Mouse (Mus musculus) bone marrow, adult 2 months (tissue): ENCODE results near the gene Zfp655. TPM values are rescaled to one million over a fixed set of nuclear protein-coding genes. Genes with fewer than 3 reads are reported as not detected.
"Not testable (repeated sequence)": the region's sequence is repeated elsewhere in the genome, so short reads cannot be mapped to it uniquely, and the experiment has no call there.

Experiments
- H3K27ac ChIP-seq: fragments of 200-500 bp; 2 replicates; pipeline ENCODE4 v1.5.1; 2012; ENCODE audit warnings: low read depth, mild to moderate bottlenecking, control low read depth, inconsistent platforms, low read length; ENCODE audit not compliant: control insufficient read depth, poor library complexity, insufficient read depth
- H3K4me1 ChIP-seq: fragments of 200-500 bp; 2 replicates; pipeline ENCODE4 v1.6.1; 2011; ENCODE audit warnings: low read length; ENCODE audit not compliant: control insufficient read depth, insufficient read depth
- H3K4me3 ChIP-seq: fragments of 200-500 bp; replicated peaks from 2 replicates; pipeline ENCODE3; 2011; ENCODE audit warnings: mild to moderate bottlenecking, low read depth, low read length, control low read depth; ENCODE audit not compliant: control insufficient read depth
- CTCF ChIP-seq: fragments of 200-500 bp; IDR thresholded peaks from 2 replicates; pipeline ENCODE4 v1.5.1; 2011; ENCODE audit warnings: low read length, control low read depth; ENCODE audit not compliant: control insufficient read depth, insufficient read depth
- POLR2A ChIP-seq: fragments of 200-500 bp; IDR thresholded peaks from 2 replicates; pipeline ENCODE4 v1.6.1; 2011; ENCODE audit warnings: low read depth, mild to moderate bottlenecking, control low read depth, low read length, borderline replicate concordance; ENCODE audit not compliant: control insufficient read depth
- WGBS: fragments of 180-500 bp; shearing (Covaris S2); methylation state at CpG from one replicate; pipeline ENCODE4 v1.1.7; 2018; 5-methylcytosine and 5-hydroxymethylcytosine counted together
- polyA plus RNA-seq: library from polyadenylated mRNA; stranded (reverse); fragments of >200 nt; gene quantifications from 2 replicates; pipeline ENCODE4 v1.2.4, GENCODE M21; 2011; ENCODE audit warnings: low replicate concordance; ENCODE audit not compliant: missing spikeins, insufficient read depth, insufficient read length

Zfp655 gene
- polyA plus RNA-seq, 1 experiment: 19.8 TPM

GRCm38 (mm10) chr5:145217746-145218145, 13.8 kb upstream of the Zfp655 start:
- Histone ChIP-seq H3K27ac (no peak overlapping the region), H3K4me1 (no peaks in the 10 kb centered on the region), H3K4me3 (no peak overlapping the region)
- no peak for TF ChIP-seq CTCF
- no peak for TF ChIP-seq POLR2A
- WGBS: 84% methylated on average over 6 of the region's 6 CpGs

GRCm38 (mm10) chr5:145218206-145218605, 13.3 kb upstream of the Zfp655 start:
- Histone ChIP-seq H3K27ac (no peak overlapping the region), H3K4me3 (no peak overlapping the region), H3K4me1 (no peaks in the 10 kb centered on the region)
- 95% methylated on average over 21 of the region's 21 CpGs for WGBS
- TF ChIP-seq POLR2A (no peak), CTCF (no peak)

- Histone ChIP-seq H3K4me1 (no peaks in the 10 kb centered on the region), H3K4me3 (no peak overlapping the region), H3K27ac (no peak overlapping the region)
- WGBS: 93% methylated on average over 20 of the region's 20 CpGs
- TF ChIP-seq POLR2A (no peak), CTCF (no peak)
These were observed 12.8 kb upstream of the Zfp655 start for GRCm38 (mm10) chr5:145218671-145219070.

- H3K4me1 ChIP-seq: no peaks in the 10 kb centered on the region
- no peak for TF ChIP-seq POLR2A
- TF ChIP-seq CTCF: no peak
- WGBS: 93% methylated on average over 8 of the region's 8 CpGs
- H3K27ac ChIP-seq: no peak overlapping the region
- H3K4me3 ChIP-seq: no peak overlapping the region
These were observed 11.5 kb upstream of the Zfp655 start for GRCm38 (mm10) chr5:145219981-145220380.

GRCm38 (mm10) chr5:145222840-145223239, 8.7 kb upstream of the Zfp655 start:
- no peak for TF ChIP-seq CTCF
- no peak for TF ChIP-seq POLR2A
- 95% methylated on average over 5 of the region's 5 CpGs for WGBS
- H3K27ac ChIP-seq: no peak overlapping the region
- H3K4me3 ChIP-seq: no peak overlapping the region
- no peaks in the 10 kb centered on the region for H3K4me1 ChIP-seq

GRCm38 (mm10) chr5:145223395-145223794, 8.1 kb upstream of the Zfp655 start:
- TF ChIP-seq POLR2A: no peak
- TF ChIP-seq CTCF: no peak
- WGBS: 86% methylated on average over 12 of the region's 12 CpGs
- no peaks in the 10 kb centered on the region for H3K4me1 ChIP-seq
- no peak overlapping the region for H3K27ac ChIP-seq
- no peak overlapping the region for H3K4me3 ChIP-seq

- WGBS: 50% methylated on average over 2 of the region's 2 CpGs
- TF ChIP-seq CTCF (no peak), POLR2A (no peak)
- Histone ChIP-seq H3K4me3 (no peak overlapping the region), H3K4me1 (no peaks in the 10 kb centered on the region), H3K27ac (no peak overlapping the region)
These were observed 5.1 kb upstream of the Zfp655 start for GRCm38 (mm10) chr5:145226453-145226852.

- not testable (repeated sequence) for H3K4me1 ChIP-seq, H3K4me3 ChIP-seq, H3K27ac ChIP-seq
- WGBS: 73% methylated on average over 6 of the region's 6 CpGs
These were observed 2.2 kb upstream of the Zfp655 start for GRCm38 (mm10) chr5:145229283-145229682.

GRCm38 (mm10) chr5:145230641-145231040, 874 bp upstream of the Zfp655 start:
- no peaks in the 10 kb centered on the region for H3K4me1 ChIP-seq
- no peak overlapping the region for H3K27ac ChIP-seq
- TF ChIP-seq CTCF (no peak), POLR2A (no peak)
- 89% methylated on average over 4 of the region's 4 CpGs for WGBS
- H3K4me3 ChIP-seq: no peak overlapping the region
